Mouse (Mus musculus) erythroid progenitor cell, adult 5-6 weeks (primary cell): ENCODE measurements around the gene Nt5c3b. TPM values are rescaled to one million over a fixed set of nuclear protein-coding genes. Genes with fewer than 3 reads are reported as not detected.

ENCODE experiments used
- ATAC-seq: replicated peaks from 2 replicates; pipeline ENCODE4 v1.8.0; 2016; ENCODE audit warnings: moderate number of reproducible peaks, mild to moderate bottlenecking, moderate TSS enrichment, inconsistent platforms; ENCODE audit not compliant: poor library complexity, low FRiP score, severe bottlenecking
- total RNA-seq, 2 experiments: library from RNA; stranded (forward) in 1 of 2; stranded (reverse) in 1 of 2; fragments of 150-400 nt in 1 of 2; fragments of 186-747, 209-891 nt in 1 of 2; gene quantifications; 2 replicates each; pipeline versions ENCODE4 v1.2.3 to v1.2.4; 2015 to 2017; ENCODE audit warnings: low replicate concordance in 2 of 2

Gene Nt5c3b
- total RNA-seq (2015; ENCODE audit: low replicate concordance): 2.5 TPM in 2 replicates
- 0.26 TPM in 1 of 2 replicates, not detected in the other for total RNA-seq (2017; ENCODE audit: low replicate concordance)

GRCm38 (mm10) chr11:100441797-100442196 is at the start of gene Nt5c3b, which contains the start of gene Klhl10:
Gene Nt5c3b (minus strand): TSS chr11:100441808.
Gene Klhl10 (plus strand): TSS chr11:100441917.
- ATAC-seq: no peak

- no peak for ATAC-seq
These were observed 49.3 kb upstream of the Nt5c3b start for GRCm38 (mm10) chr11:100490951-100491350.

GRCm38 (mm10) chr11:100485801-100486538 is 44.4 kb upstream of the Nt5c3b start:
- ATAC-seq: peak; percentile 62; the same call in 1 of the 2 replicates

- ATAC-seq: no peak
These were observed 42.9 kb upstream of the Nt5c3b start for GRCm38 (mm10) chr11:100484461-100484860.

GRCm38 (mm10) chr11:100479152-100479551 is 37.5 kb upstream of the Nt5c3b start:
- ATAC-seq: no peak

GRCm38 (mm10) chr11:100476281-100476680 is 34.7 kb upstream of the Nt5c3b start:
- no peak for ATAC-seq

- ATAC-seq: peak; percentile 62
These were observed 31.3 kb upstream of the Nt5c3b start for GRCm38 (mm10) chr11:100472935-100473295.

- ATAC-seq: peak; percentile 95
These were observed 30.8 kb upstream of the Nt5c3b start, which contains the start of gene Klhl11 for GRCm38 (mm10) chr11:100472197-100472934. Gene Klhl11 (minus strand): TSS chr11:100472741.

GRCm38 (mm10) chr11:100471352-100472196 is 30.0 kb upstream of the Nt5c3b start:
- no peak for ATAC-seq

GRCm38 (mm10) chr11:100465833-100466232 is 24.2 kb upstream of the Nt5c3b start:
- no peak for ATAC-seq

- ATAC-seq: no peak
These were observed 23.7 kb upstream of the Nt5c3b start for GRCm38 (mm10) chr11:100465229-100465792.

- ATAC-seq: no peak
These were observed 21.1 kb upstream of the Nt5c3b start for GRCm38 (mm10) chr11:100462699-100463098.

- ATAC-seq: no peak
These were observed 16.1 kb upstream of the Nt5c3b start for GRCm38 (mm10) chr11:100457711-100458110.

GRCm38 (mm10) chr11:100457247-100457646 is 15.6 kb upstream of the Nt5c3b start:
- ATAC-seq: no peak

- ATAC-seq: no peak
These were observed 1.0 kb upstream of the Nt5c3b start for GRCm38 (mm10) chr11:100442625-100443024.

- ATAC-seq: peak; percentile 84
These were observed 701 bp downstream of the Nt5c3b start for GRCm38 (mm10) chr11:100440691-100441522.

GRCm38 (mm10) chr11:100437901-100438300 is 3.7 kb downstream of the Nt5c3b start:
- no peak for ATAC-seq

GRCm38 (mm10) chr11:100435678-100436246 is 5.8 kb downstream of the Nt5c3b start:
- no peak for ATAC-seq
